Mouse (Mus musculus) forebrain, postnatal 0 days (tissue): Measurements from ENCODE around the gene Tln1. TPM values are rescaled to one million over a fixed set of nuclear protein-coding genes. Genes with fewer than 3 reads are reported as not detected.

Experiments used
- ATAC-seq: fragments of 200-750 bp; cut with Nextera tagmentation; 2 replicates; pipeline ENCODE4 v1.8.0; 2017; ENCODE audit warnings: mild to moderate bottlenecking, moderate library complexity
- DNase-seq: peaks from one replicate; pipeline ENCODE4 v3.0.0-alpha.2; 2015
- H3K27ac ChIP-seq: fragments of 300-500 bp; sonication (generic); 2 replicates; pipeline ENCODE4 v1.5.1; 2014; ENCODE audit warnings: low read depth, mild to moderate bottlenecking, antibody characterized with exemption, low read length, moderate library complexity, mixed read lengths
- H3K27me3 ChIP-seq: fragments of 300-500 bp; sonication (generic); 2 replicates; pipeline ENCODE4 v1.6.1; 2014; ENCODE audit warnings: mild to moderate bottlenecking, low read length, mixed read lengths; ENCODE audit not compliant: insufficient read depth
- H3K36me3 ChIP-seq: fragments of 300-500 bp; sonication (generic); 2 replicates; pipeline ENCODE4 v1.6.1; 2014; ENCODE audit warnings: mild to moderate bottlenecking, moderate library complexity; ENCODE audit not compliant: insufficient read depth
- H3K4me1 ChIP-seq: fragments of 300-500 bp; sonication (generic); 2 replicates; pipeline ENCODE4 v1.6.1; 2014; ENCODE audit warnings: antibody characterized with exemption; ENCODE audit not compliant: insufficient read depth
- H3K4me2 ChIP-seq: fragments of 300-500 bp; sonication (generic); 2 replicates; pipeline ENCODE4 v1.6.1; 2014; ENCODE audit warnings: low read depth, mild to moderate bottlenecking, moderate library complexity
- H3K4me3 ChIP-seq: fragments of 300-500 bp; sonication (generic); 2 replicates; pipeline ENCODE4 v1.5.1; 2014; ENCODE audit warnings: low read depth, low read length, mixed read lengths
- H3K9ac ChIP-seq: fragments of 300-500 bp; sonication (generic); 2 replicates; pipeline ENCODE4 v1.6.1; 2014; ENCODE audit warnings: mild to moderate bottlenecking
- H3K9me3 ChIP-seq: fragments of 300-500 bp; sonication (generic); 2 replicates; pipeline ENCODE4 v1.6.1; 2016; ENCODE audit warnings: low read length
- CTCF ChIP-seq: sonication (generic); IDR thresholded peaks from 2 replicates; pipeline ENCODE4 v1.5.1; 2016; ENCODE audit warnings: antibody characterized with exemption, control low read depth, low read depth
- WGBS: fragments of 180-500 bp; shearing (Covaris S2); extraction: QIAGEN DNeasy Blood & Tissue Kit; methylation state at CpG from one replicate; pipeline ENCODE4 v1.1.7; 2014; 5-methylcytosine and 5-hydroxymethylcytosine counted together
- polyA plus RNA-seq: library from polyadenylated mRNA; unstranded; fragments of >200 nt; fragmentation: Nextera tagmentation; extraction: Ambion mirVana; gene quantifications from 2 replicates; pipeline ENCODE4 v1.2.1, GENCODE M21; 2015
- total RNA-seq: library from RNA; depleted of rRNA; stranded (reverse); fragments of >200 nt; gene quantifications from 2 replicates; pipeline ENCODE4 v1.2.3, GENCODE M21; 2014

Gene Tln1
- total and polyA plus RNA-seq, 2 experiments from 2014 or later, result 44.1 to 66.2 TPM

GRCm38 (mm10) chr4:43562769-43563600 lies 494 bp upstream of the Tln1 start:
- WGBS, result 7% methylated on average over 22 of the region's 22 CpGs
- TF ChIP-seq CTCF, result no peak
- Histone ChIP-seq H3K9me3 (no peaks in the 10 kb centered on the region), H3K4me1 (peaks cover 12% of the 10 kb centered on the region; the same call in 1 of the 2 replicates), H3K4me3 (peak overlapping the region; percentile 97), H3K27ac (peak overlapping the region; percentile 94), H3K27me3 (no peaks in the 10 kb centered on the region), H3K4me2 (peak overlapping the region; percentile 72), H3K9ac (peak overlapping the region; percentile 89), H3K36me3 (peaks cover 46% of the 10 kb centered on the region)
- ATAC-seq, result peak; percentile 14
- no peak for DNase-seq

DNA sequence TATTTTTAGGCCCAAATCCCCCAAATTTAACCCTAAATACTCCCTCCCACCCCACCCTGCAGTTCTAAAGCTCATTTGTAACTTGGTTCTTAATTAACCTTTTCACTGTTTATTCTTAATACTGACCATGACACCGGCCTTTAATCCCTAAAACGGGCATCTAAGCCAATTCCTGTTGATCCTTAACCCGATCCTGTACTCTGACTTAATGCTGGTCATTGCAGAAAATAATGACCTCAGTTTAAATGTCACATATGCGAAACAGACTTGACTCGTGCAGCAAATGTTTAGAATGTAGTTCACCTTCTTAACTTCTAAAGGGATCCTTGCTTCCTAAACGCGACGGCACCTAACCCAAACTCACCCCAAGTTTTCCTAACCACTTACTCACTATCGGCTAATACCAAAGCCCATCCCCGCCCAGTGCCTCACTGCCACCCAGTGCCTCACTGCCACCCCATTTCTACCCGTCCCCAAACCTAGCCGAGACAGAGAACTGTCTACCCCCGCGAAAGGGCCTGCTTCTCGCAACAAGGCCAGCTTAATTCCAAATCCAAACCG lies 975 bp downstream of the Tln1 start:
- Histone ChIP-seq H3K36me3 (peaks cover 38% of the 10 kb centered on the region), H3K4me1 (peaks cover 12% of the 10 kb centered on the region; the same call in 1 of the 2 replicates), H3K9me3 (no peaks in the 10 kb centered on the region), H3K9ac (peak overlapping the region; percentile 89), H3K27me3 (no peaks in the 10 kb centered on the region), H3K4me3 (peak overlapping the region; percentile 97), H3K27ac (peak overlapping the region; percentile 94), H3K4me2 (peak overlapping the region; percentile 72)
- ATAC-seq (peak; percentile 14), DNase-seq (no peak)
- no peak for TF ChIP-seq CTCF
- WGBS, result 1% methylated on average over 16 of the region's 16 CpGs

GRCm38 (mm10) chr4:43560976-43561375 lies 1.5 kb downstream of the Tln1 start:
- DNase-seq, result no peak
- peak overlapping the region; percentile 97 for H3K4me3 ChIP-seq
- ATAC-seq, result no peak
- H3K36me3 ChIP-seq, result peaks cover 38% of the 10 kb centered on the region
- no peak for TF ChIP-seq CTCF
- WGBS, result 42% methylated on average over 2 of the region's 2 CpGs
- H3K27me3 ChIP-seq, result no peaks in the 10 kb centered on the region
- H3K9ac ChIP-seq, result no peak overlapping the region
- H3K4me2 ChIP-seq, result peak overlapping the region; percentile 72
- no peaks in the 10 kb centered on the region for H3K9me3 ChIP-seq
- H3K4me1 ChIP-seq, result peaks cover 12% of the 10 kb centered on the region; the same call in 1 of the 2 replicates
- H3K27ac ChIP-seq, result no peak overlapping the region

DNA sequence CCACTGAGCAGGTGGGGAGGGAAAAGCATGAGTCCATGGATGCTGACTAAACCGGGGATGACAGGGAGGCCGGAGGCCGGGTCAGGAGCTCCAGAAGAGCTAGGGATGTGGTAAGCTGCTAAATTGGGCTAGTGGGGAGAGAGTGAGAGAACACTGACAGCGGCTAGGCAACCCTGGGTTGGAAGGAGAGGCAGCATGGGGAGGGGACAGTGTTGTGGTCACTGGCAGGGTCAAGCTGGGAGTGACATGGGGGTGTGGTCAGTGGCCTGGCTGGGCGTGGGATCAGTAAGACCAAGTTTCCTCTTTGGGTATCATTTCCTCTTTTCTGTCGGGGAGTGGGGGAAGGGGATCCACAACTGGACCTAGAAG lies 2.3 kb downstream of the Tln1 start:
- no peak for ATAC-seq
- Histone ChIP-seq H3K4me3 (no peak overlapping the region), H3K27me3 (no peaks in the 10 kb centered on the region), H3K36me3 (peaks cover 38% of the 10 kb centered on the region), H3K27ac (no peak overlapping the region), H3K4me1 (peaks cover 12% of the 10 kb centered on the region; the same call in 1 of the 2 replicates), H3K4me2 (no peak overlapping the region), H3K9me3 (no peaks in the 10 kb centered on the region), H3K9ac (no peak overlapping the region)
- DNase-seq, result no peak
- WGBS, result 70% methylated on average over 6 of the region's 6 CpGs
- TF ChIP-seq CTCF, result no peak

DNA sequence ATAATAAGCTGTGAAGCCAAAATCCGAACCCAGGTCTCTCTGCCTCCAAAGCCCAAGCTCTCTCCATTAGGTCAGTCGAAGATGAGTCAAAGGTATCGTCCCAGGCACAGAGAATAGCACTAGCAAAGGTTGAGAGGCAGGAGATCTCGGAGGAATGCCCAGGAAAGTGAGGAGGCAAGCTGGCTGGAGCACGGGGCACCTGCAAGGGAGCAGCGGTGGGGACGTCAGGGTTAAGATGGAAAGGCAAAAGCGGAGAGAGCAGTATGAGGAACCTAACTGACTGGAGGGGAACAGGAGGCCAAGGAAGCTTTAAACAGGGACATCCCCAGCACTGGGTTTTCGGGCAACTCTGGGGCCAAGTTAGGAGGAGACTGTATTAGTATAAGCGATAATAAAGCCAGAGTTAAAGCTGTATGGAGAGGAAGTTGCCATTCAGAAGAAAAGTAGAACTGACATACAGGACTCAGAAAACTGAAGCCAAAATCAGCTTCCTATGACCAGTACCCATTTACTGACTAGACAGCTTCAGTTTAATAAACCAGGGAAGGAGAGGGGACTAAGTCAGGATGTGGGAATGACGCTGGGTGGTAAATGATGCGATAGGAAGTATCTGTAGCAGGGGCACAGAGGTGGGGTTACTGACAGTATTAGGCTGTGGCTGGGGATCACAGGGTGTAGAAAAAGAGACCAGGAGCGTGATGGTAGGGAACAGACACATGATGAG lies 2.8 kb downstream of the Tln1 start:
- H3K4me3 ChIP-seq, result no peak overlapping the region
- H3K36me3 ChIP-seq, result peaks cover 39% of the 10 kb centered on the region
- no peak for ATAC-seq
- no peak overlapping the region for H3K9ac ChIP-seq
- TF ChIP-seq CTCF, result no peak
- H3K4me2 ChIP-seq, result no peak overlapping the region
- DNase-seq, result no peak
- H3K9me3 ChIP-seq, result no peaks in the 10 kb centered on the region
- 85% methylated on average over 13 of the region's 13 CpGs for WGBS
- H3K27me3 ChIP-seq, result no peaks in the 10 kb centered on the region
- H3K27ac ChIP-seq, result no peak overlapping the region
- peaks cover 12% of the 10 kb centered on the region; the same call in 1 of the 2 replicates for H3K4me1 ChIP-seq

GRCm38 (mm10) chr4:43558631-43559356 lies 3.7 kb downstream of the Tln1 start:
- H3K36me3 ChIP-seq, result peaks cover 46% of the 10 kb centered on the region
- no peak overlapping the region for H3K9ac ChIP-seq
- WGBS, result 40% methylated on average over 13 of the region's 13 CpGs
- no peaks in the 10 kb centered on the region for H3K27me3 ChIP-seq
- DNase-seq, result no peak
- no peak overlapping the region for H3K4me3 ChIP-seq
- H3K9me3 ChIP-seq, result no peaks in the 10 kb centered on the region
- H3K4me2 ChIP-seq, result no peak overlapping the region
- TF ChIP-seq CTCF, result no peak
- H3K4me1 ChIP-seq, result peaks cover 7% of the 10 kb centered on the region; the same call in 1 of the 2 replicates
- H3K27ac ChIP-seq, result no peak overlapping the region
- no peak for ATAC-seq
